Mouse (Mus musculus): ENCODE results near the gene Adamts18.

DNA sequence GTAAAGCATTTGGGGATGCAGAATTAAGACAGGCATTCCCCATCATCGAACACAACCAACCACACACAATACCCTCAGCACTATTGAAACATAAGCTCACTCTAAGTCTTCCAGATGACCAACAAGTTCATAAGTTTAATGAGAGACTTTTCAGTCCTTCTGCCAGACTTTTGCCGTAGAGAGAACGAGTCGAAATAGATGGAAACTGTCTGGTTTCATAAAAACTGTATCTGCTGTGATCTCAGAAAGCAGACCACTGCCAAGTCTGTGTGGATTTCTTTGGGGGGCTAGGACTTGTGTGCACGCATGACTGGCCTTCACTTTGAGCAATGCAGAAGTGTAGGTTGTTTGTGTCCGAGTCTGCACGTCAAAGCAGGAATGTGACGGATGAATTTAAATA is 123.2 kb downstream of the Adamts18 start:
- no peak for TF ChIP-seq CTCF (IDR thresholded peaks at IDR 0.05; ENCODE audit: extremely low read depth, insufficient read length, insufficient replicate concordance, low read depth, low read length)
- TF ChIP-seq POLR2A (IDR thresholded peaks at IDR 0.05; ENCODE audit: low read depth, low read length) = no peak
